Mouse (Mus musculus): ENCODE measurements around the gene Rmi1.
A peak's percentile ranks its signal among the peaks of the same experiment; 100 is the strongest.
"Not testable (repeated sequence)": the region's sequence is repeated elsewhere in the genome, so short reads cannot be mapped to it uniquely, and the experiment has no call there.

Rmi1 gene

DNA sequence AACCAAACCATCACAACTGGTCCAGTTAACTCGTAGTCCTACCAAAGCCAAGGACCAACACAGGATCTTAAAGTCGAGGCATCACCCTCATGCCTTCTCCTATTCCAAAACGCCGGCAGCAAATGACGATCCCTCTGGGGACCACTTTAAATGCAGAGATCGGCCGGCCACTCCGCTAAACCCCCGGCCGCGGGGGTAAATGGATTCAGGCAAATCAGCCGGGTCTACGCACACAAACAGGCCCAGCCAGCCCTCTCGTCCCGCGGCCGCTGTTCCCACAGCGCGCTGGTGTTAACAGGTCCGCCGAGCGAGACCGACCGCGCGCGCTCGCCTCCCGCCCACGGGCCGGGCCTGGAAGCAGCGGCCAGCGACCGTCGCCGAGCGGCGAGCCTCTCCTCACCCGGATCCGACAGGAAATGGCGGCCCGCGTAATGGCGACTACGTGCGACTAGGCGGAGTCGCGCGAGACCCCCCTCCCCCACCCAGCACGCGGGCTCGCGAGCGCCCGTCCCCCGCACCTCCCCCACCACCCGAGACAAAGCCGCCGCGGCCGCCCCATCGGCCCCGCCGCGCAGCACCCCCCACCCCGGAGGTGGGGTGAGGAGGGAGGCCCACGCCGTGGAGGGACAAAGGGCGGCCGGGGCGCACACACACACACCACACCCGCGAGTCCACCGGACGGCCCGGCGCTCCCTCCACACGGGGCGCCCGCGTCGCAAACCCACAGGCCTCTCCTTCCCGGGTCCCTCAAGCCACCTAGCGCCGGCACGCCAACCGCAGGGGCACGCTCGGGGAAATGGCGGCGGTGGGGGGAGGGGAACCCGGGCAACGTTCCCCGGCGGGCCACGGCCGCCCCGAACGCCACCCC, 679 bp upstream of the Rmi1 start:
- peak; percentile 88 for DNase-seq

DNA sequence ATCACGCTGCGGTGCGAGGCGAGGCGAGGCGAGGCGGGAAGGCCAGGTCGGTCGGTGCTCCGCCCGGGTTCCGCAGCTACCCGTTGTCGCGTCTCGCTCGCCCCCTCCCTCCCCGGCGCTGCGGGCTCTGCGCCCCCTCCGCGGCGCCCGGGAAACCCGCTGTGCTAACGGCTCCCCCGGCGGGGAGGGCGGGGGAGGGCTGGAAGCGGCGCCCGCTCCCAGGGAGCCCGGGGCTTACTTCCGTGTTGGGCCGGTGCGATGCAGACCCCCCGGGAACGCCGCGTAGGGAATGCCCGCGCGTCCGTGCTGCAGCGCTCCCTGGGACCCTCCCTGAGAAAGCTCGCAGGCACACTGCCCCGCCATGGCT, 679 bp downstream of the Rmi1 start:
- DNase-seq, result no peak

DNA sequence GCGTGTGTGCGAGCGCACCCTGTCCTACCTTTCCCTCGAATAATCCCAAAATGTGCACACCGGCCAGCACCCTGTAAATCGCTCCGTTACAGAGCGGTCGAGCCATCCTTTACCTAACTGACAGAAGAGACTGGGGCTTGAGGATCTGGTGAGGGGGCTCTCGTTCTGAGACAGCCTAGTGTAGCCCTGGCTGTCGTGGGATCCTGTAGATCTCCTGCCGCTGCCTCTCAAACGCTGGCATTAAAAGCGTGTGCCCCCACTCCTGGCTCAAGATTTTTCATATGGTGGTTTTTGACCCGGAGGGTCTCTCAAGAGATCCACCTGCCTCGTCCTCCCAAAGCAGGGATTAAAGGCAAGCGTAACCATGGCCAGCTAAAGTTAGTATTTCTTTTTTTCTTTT, 1.2 kb downstream of the Rmi1 start, which contains the start of gene Hnrnpk:
TSS of gene Hnrnpk (minus strand) at position 101 of the 400 bp plus-strand sequence.
- DNase-seq, result not testable (repeated sequence)

DNA sequence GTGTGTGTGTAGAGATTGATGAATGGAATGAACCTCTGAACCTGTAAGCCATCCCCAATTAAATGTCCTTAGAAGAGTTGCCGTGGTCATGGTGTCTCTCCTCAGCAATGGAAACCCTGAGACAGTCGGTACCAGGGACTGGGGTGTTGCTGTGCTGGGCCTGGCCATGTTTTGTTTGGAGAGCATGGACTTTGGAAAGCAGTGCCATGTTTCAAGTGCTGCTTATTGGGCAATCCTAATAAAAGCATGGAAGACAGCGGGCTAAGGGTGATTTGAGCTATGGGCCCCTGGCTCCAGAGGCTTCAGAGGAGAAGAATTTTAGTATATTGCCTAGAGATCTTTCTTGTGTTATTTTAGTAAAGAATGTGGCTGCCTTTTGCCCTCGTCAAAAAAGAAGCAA, 9.0 kb downstream of the Rmi1 start:
- no peak for DNase-seq

DNA sequence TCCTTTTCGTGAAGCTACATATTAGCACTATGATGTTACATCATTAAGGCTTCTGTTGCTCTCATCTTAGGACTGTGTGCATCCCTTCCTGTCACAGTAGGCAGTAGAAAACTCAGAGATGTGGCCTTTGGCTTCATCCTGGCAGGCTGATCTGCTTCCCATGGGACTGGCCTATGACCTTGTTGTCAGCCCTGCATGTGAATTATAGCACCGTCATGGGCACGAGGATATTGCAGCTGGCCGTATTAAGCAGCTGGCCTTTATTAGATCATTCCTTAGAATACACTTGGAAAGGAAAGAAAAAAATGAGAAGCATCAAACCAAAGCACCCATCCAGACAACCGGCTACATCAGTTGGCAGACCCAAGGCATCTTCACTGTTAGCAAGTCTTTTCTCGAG, 13.3 kb downstream of the Rmi1 start:
- no peak for DNase-seq

DNA sequence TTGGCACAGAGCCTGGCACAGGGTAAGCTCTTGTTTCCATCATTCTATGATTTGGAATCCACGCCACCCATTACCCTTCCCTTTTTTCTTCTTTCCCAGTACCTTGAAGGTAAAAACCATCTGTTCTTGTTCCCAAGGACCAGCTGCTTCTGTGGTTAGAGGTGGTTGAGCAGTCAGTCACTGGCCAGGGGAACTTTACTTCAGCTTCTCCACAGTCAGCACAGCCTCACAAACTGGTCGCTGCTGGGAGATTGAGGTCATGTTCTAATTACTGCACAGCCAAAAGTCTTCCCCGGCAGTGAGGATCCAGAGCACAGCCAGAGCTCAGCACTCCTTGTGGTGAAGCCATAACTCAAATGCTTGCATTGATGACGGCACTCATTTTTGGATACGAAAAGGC, 13.8 kb downstream of the Rmi1 start:
- DNase-seq, result no peak

DNA sequence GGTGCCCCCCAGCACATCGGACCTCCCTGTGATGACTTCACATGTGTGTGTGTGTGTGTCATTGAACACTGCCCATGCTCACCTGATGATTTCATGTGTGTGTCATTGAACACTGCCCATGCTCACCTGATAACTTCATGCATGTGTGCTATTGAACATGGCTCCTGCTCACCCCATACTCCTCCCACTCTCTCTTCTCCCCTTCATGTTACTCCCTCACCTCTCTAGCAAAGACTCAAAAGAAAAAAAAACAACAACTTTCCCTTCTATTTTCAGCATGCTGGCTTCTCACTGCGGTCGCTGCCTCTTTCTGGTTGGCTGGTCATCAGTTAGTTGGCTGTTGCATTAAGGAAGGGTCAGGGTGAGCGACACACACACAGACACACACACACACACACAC, 16.6 kb downstream of the Rmi1 start:
- no peak for DNase-seq

DNA sequence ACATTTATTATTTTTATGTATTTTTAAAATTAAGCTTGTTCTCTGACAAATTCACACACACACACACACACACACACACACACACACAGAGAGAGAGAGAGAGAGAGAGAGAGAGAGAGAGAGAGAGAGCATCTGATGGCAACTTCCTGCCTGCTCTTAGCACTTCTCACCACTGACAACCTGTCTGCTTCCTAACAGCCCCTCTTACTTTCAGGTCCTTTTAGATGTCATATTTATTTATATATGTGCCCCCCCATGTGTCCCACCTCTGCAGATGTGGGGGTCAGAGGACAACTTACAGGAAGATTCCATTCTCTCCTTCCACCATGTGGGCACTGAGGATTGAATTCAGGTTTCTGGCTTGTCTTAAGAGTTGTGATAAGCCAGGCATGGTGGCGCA, 17.2 kb downstream of the Rmi1 start:
- DNase-seq, result no peak

DNA sequence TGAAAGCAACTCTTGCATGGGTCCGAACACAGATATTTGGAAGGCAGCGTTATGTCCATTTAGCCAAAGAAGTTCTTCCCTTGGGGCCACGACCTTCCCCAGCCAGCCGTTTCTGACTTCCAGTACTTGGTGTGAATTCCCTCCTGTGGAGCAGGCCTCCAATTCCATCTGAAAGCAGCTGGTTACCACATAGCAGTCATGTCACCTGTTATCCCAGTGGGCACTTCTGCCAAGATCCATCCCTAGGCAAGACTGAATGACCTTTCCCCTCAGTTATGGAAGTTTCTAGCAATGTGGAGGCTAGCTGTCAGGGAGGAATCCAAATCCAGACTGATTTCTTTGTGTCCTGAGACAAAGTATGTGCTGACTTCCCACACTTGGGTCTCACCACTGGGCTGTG, 19.0 kb downstream of the Rmi1 start:
- no peak for DNase-seq

DNA sequence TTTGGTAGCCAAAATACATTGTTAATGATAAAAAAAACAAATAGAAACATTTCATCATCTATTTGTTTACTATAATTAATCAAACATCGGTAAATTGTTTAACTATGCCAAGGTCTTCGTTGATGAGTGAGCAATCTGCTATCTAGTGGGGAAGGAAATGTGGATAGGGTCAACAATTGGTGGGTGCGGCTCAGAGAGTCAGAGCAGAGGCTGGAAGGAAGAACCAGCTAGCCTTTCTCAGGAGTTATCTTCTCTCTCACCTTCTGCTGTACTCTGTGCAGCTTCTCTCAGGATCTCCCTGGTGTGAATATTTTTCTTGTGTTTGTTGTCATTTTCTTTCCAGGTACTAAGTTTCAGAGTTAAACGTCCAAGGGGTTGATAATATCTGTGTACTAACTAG, 20.2 kb downstream of the Rmi1 start:
- no peak for DNase-seq

DNA sequence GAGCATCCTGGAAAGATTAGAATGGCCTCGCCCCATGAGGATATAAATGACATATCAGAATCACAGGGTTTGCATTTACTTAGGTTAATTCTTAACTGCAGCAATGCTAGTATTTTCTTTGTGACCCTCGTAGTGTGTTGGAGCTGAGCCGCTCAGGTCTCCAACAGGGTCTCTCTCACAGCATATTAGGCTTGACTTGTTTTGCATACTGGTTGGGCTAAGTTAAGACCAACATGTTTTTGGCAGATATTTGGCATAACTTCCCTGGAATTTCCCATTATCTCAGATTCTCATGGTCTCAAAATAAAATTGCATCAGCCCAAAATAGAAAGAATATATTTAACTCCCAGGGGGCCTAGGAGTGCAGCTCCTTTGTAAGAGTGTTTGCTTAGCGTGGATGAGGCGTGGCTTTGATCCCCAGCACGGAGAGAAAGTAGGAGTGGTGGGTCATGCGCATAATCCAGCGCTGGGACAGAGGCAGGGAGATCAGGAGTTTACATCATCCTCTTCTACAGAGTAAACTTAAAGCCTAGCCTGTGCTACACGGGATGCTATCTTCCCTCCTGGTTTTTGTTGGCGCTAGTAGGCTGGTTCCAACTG, 21.1 kb downstream of the Rmi1 start:
- no peak for DNase-seq

DNA sequence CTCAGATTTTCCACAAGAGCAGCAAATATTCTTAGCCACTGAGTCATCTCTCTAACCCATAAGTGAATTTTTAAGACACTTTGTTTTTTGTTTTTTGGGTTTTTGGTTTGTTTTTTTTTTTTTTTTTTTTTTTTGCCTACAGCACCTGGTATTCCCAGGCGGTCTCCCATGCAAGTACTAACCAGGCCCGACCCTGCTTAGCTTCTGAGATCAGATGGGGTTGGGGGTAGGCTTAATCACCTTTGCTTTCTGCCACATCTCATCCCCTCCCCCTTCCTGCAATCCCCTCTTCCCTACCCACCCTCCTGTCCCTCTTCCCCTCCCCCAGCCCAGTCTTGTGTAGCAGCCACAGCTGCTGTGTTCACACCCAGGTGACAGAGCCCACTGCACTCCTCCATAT, 37.7 kb downstream of the Rmi1 start:
- no peak for DNase-seq

DNA sequence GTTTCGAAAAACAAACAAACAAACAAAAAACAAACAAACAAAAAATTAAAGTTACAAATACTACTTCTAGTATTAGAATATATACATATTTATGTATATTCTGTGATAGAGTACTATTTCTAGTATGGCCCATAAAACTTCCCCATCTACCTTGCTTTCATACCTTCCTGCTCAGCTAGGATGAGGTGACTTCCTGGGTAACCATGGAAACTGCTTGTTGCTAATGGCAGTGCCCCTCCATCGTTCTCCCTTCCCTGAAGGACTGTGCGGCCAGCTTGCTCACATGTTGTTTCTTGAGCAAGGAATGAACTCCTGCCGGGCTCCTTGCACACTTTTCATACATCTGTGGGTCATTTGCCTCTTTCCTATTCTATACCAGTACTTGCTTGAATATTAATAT, 41.3 kb downstream of the Rmi1 start:
- DNase-seq, result no peak

DNA sequence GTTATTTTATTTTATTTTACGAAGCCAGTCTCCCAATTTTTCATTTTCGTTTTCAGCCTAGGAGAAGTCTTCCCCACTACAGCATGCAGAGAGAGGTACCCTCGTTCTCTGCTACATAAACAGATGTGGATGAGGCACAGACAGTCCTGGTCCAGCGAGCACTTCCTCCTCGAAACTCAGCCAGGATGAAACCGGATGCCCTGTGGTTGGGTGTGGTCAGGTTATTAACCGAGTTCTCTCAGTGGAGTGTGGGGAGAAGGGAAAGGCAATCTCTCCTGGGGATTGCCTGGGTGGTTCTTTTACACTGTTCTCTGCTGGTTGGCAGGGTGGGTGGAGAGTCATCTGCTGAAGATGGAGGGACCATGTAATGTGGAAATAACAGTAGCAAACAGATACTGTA, 41.7 kb downstream of the Rmi1 start:
- no peak for DNase-seq

DNA sequence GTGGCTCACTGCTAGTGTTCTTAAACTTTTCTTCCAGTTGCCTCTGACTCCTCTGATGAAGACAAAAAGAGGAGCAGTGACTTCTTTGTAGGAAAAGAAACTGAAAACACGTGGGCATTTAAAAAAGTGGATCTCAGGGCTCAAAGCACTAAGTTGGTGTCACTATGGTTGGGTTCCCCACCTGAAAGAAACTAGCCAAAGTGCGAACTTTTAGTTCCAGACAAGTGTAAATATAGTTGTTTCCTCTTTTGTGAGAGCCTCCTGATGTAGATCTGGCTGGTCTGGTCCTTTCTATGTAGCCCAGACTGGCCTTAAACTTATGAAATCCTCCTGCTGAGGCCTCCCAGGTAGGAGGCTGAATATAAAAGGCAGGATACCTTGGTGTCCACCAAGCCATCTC, 44.5 kb downstream of the Rmi1 start:
- DNase-seq, result no peak

DNA sequence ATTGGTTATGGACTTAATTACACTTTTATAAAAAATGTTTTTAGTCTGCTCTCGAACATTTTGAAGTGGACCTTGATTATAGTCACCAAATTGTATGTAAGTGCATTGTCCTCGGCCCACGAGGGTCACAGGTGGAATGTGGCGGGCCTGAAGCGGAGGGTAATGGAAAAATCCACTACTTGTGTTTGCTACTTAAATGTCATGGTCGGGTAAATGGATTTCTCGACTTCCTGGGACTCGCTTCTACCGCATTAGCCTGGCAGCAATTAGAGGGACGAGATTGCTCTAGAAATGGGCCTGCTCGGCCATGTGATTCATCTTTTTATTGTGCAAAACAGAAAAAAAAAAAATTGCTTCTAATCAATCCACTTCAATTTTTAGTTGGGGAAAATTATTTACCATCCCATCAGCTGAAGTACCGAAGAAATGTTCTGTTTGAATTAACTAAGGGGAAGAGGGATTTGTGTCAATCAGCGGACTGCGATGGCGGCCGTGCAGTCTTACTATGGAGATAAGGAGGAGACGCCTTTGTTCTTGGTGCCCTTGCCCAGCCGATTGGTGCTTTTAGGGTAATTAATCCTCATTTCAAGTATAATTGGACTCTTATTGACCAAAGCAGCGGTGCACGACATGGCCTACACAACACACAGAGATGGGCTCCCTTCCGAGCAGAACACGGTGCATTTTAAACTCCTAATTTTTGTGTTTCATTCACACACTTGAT, 48.6 kb downstream of the Rmi1 start:
- DNase-seq, result no peak

DNA sequence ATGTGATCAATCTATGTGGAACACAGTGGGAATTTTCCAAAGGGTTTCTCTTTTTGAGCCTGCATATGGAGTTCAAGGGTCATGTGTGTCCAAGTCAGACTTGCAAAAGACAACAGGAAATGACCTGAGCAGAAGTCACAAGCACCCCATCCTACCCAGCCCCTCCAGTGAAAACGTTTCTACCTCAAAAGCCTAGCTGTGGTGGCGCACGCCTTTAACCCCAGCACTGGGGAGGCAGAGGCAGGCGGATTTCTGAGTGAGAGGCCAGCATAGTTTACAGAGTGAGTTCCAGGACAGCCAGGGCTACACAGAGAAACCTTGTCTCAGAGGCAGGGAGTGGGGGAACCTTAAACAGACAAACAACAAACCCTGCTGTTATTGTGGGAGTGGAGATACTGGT, 50.2 kb downstream of the Rmi1 start:
- no peak for DNase-seq

DNA sequence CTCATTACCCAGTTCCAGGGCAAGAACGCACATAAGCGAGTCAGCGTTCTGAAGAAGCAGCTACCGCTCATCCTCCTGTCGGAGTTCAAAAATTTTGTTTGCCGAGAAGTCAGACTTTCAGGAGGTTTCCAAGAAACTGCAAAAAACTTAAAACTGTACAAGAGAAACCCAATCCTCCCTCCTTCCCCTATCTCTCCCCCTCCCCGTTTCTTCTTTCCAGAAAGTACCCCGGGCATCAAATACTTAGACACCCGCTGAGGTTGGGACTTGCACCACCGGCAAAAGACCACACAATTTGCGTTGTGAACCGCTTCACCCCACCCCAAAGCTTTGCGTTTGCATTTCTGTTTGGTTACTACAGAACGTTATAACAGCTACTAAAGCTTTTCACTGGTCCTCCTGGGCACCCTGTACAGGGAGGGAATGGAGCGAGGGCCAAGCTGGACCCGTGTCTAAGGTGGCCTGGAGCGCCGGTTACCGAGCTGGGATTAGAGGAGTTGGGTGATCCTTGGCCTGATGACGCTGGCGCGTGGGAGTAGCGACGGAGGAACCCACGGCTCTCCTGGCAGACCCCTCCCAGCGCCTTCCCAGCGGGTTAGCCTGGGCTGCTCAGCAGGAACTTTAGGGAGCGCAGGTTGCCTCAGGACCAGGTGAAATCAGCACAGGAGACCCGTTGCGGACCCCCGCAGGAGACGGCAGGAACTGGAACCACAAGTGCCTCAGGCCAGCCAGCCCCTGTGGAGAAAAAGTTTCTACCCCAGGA, 50.8 kb downstream of the Rmi1 start:
- no peak for DNase-seq

DNA sequence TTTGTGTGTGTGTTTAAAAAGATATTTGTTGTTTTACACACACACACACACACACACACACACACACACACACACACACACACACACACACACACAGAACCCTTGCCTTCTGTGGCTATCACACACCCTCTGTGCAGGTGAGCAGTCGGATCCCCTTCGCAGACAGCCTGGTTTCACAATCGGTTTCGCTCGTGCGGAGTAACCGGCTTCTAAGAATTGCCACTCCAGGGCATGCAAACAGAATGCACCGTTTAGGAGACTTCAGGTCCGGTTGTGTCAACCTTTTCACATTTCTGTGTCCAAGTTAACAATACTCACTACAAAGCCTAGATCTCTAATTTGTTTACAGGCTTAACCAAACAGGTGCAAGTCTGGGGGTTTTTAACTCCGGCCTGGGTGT, 51.5 kb downstream of the Rmi1 start:
- no peak for DNase-seq

DNA sequence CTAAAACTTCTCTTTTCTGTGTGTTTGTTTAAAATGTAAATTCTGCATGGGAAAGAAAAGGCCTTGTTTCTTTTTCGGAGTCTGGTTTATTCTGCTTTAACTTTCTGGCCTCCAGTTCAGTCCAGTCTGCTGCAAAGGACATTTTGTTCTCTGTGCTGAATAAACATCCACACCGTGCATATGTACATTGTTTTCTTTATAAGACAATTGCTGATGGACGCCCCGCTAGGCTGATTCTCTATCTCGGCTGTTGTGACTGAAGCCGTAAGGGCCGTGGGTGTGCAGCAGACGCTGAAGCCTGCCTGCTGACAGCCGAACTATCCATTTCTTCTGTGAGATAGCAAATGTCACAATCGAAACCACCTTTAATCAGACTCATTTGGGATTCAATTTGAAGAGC, 54.5 kb downstream of the Rmi1 start:
- DNase-seq, result no peak

DNA sequence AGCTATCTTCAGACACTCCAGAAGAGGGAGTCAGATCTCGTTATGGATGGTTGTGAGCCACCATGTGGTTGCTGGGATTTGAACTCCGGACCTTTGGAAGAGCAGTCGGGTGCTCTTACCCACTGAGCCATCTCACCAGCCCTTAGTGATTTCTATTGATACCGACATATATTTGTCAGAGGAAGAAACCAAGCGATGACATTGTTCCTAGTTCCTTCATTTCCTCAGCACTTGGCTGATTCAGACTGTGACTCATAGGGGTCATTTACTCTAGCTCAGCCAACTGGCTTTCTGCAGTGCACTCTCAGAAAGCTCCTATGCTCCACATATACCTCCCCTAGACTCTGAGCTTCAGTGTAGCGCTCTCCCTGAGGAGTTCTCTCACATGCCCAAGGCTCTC, 56.8 kb downstream of the Rmi1 start:
- DNase-seq, result not testable (repeated sequence)

Measured in right cerebral cortex, postnatal 14 days (tissue).